Mouse (Mus musculus): ENCODE results near the gene Tmem51.

GRCm38 (mm10) chr4:142008206-142008605 is 75.9 kb downstream of the Tmem51 start:
- no peak for TF ChIP-seq CTCF (IDR thresholded peaks at IDR 0.05; ENCODE audit: low read depth)
- TF ChIP-seq EP300 (optimal IDR thresholded peaks at IDR 0.05): no peak

Data from stomach, postnatal 0 days (tissue).